Mouse (Mus musculus) heart, postnatal 4 days (tissue): ENCODE results near the gene Acox1. TPM values are rescaled to one million over a fixed set of nuclear protein-coding genes. Genes with fewer than 3 reads are reported as not detected.

Experiments
- DNase-seq: peaks from one replicate; pipeline ENCODE4 v3.0.0; 2021
- total RNA-seq, 2 experiments: library from RNA; stranded (reverse); gene quantifications; 2 replicates each; pipeline ENCODE4 v1.2.3; 2021

Gene Acox1
- 10 to 100 TPM; 70.3 to 73.3 TPM for total RNA-seq

DNA sequence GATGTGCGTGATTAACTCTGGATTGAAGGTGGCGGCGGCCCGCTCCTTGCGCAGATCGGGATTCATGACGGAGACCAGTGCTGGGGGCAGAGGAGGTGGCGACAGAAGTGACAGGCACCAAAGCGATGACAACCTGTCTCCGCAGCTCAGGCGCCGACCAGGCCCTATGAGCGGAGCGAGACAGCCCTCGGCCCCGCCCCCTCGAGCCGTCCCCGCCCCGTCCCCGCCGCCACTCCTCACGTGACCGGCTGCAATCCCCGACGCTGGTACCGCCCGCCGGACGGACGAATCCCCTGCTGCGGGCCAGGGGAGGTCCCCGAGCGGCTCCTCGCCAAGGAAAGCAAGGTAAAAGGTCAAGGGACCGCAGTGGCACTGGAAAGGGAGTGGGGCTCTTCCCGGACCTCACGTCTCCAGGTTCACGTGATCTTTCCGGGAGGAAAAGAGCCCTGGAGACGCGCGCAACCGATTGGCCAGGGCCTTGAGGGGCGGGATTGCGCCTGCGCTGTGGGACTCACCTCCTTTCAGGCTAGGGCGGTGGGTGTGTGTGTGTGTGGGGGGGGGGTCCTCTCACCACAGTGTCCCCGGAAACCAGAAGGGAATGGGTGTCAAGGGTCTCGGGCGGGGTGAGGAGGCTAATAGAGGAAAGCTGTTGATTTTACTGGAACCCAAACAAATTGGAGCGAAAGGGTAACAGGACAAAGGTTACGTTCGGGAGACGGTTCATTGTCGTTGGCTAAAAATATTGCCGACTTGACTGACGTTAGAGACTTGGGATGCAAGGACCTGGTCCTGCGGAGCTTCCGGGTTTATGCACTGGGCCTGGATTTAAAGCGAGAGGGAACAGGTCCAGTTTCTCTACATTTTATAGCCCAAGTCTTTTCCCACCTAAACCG is at the start of gene Acox1, which contains the start of gene Ten1:
Gene Acox1, minus strand, starts transcription at position 407 of the 893 bp plus-strand sequence.
Gene Ten1, plus strand, starts transcription at position 217 of the 893 bp plus-strand sequence.
- peak; percentile 98 for DNase-seq

DNA sequence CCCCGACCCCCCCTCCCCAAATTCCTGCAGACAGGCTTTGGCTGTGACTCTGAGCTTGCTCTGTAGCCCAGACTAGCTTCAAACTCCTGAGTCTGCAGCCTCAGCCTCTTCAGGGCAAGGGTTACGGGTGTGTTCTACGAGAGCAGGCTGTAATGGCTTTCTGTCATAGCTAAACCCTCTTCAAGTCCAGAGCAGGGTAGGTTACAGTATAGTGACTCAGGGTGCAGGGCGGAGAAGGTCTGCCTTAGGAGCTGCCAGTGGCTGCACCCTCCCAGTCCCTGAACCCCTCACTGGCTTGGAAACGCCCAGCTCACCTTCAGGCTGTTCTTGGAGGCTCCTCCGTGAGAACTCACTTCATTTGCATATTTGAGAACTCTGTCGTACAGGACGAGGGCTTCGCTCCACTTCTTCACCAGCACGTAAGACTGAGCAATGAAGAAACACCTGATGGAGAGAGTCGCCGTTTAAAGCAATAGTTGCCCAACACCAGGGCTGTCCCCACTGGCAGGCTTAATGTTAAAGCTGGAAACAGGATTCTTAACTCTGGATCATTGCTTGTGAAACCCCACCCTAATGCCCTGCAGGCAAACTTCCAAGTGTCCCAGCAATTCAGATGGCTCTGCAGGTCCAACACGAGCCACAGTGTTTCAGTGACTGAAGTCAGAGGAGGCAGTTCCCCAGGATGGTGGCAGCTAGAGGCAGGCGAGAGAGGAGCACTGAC is 48.8 kb upstream of the Acox1 start:
- no peak for DNase-seq

DNA sequence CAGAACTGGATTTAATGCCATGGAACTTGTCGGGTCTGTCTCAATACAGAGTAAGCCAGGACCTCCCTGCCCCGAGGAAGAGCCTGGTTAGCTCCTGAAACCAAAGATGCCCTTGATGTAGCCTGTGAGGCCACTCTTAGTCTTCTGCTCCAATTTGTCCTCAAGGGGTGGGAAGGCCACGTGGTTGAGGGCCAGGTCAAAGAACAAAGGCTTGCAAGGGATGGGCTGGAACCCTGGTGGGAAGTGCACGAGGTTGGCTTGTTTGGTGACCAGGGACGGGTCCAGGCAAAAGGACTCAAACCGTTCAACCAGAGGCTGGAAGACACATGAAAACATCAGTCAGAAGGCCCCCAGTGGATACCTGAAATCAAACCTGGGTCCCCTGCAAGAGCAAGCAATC is 46.8 kb upstream of the Acox1 start:
- DNase-seq = no peak

GRCm38 (mm10) chr11:116244580-116244979 is 45.7 kb upstream of the Acox1 start:
- no peak for DNase-seq

DNA sequence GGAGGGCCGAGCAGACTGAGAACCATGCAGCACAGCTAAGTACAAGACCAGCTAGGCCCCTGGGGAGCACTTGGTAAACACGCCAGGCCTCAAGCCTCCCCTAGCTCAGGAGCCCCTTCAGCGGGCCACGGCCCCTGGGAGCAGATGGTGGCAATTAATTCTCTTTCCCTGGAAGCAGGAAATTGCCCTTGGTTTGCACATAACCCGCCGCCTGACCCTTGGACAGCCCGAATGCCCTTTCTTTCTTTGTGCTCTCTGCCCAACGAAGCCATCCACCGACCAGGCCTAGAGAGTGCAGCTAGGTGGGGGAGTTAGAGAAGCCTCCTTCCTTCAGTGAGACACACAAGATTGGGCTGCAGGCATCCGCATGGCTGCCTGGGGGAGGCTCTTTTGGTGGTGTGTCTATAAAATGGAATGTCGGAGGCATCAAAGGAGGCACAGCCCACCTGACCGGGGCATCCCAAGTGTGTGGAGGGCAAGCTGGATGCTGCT is 42.9 kb upstream of the Acox1 start:
- no peak for DNase-seq

GRCm38 (mm10) chr11:116239797-116240196 is 41.0 kb upstream of the Acox1 start:
- no peak for DNase-seq

DNA sequence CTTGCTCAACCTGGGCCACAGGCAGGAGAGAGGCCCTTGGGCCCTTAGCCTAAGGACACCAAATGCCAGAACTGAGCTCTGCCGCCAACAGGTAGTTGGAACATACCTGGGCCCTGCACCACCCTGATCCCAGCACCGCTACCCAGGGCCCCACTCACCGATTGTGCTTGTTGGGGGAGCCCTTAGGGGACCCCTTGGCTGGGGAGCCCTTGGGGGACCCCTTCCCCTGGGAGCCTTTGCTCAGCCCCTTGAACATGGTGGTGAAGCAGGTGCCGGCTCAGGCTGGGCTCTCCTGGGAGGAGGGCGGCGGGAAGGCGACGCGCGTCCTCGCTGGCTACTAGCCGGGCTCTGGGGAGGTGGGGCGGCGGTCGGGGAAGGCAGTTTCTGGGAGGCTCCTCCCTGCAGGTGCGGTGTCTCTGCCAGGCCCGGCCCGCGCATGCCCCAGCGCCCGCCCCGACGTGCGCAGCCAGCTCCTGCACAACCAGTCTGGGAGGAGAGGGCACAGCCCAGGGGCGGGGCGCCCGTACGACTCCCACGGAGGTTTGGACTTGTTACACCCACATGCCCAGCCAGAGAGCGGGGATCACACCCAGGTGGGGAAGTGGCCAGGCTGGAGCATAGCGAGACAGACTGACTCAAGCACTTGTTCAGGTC is 39.0 kb upstream of the Acox1 start, which contains the start of gene Evpl:
Gene Evpl, minus strand, starts transcription at position 336 of the 654 bp plus-strand sequence.
- peak; percentile 45 for DNase-seq

- DNase-seq = no peak
These were observed 36.1 kb upstream of the Acox1 start for GRCm38 (mm10) chr11:116234901-116235300.

- DNase-seq = no peak
These were observed 33.6 kb upstream of the Acox1 start for GRCm38 (mm10) chr11:116232427-116232826.

- DNase-seq = no peak
These were observed 29.9 kb upstream of the Acox1 start for GRCm38 (mm10) chr11:116228699-116229098.

DNA sequence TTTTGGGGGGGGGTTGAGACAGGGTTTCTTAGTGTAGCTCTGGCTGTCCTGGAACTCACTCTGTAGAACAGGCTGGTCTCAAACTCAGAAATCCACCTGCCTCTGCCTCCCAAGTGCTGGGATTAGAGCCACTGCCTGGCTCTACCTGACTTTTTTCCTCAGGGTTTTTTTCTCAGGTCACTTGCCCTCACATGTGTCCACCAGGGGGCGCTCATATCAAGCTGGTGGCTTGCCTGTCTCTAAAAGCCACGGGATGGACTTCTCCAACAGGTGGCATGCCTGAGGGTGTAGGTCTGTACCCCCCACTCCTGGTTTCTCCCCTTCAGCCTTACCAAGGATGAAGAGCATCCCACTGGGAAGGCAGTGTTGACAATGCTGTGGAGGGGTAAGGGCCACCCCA is 27.6 kb upstream of the Acox1 start:
- DNase-seq = peak; percentile 91

- no peak for DNase-seq
These were observed 23.9 kb upstream of the Acox1 start for GRCm38 (mm10) chr11:116222740-116223059.

- peak; percentile 49 for DNase-seq
These were observed 23.3 kb upstream of the Acox1 start for GRCm38 (mm10) chr11:116221931-116222739.

- peak; percentile 81 for DNase-seq
These were observed 21.0 kb upstream of the Acox1 start for GRCm38 (mm10) chr11:116219885-116220284.

- peak; percentile 95 for DNase-seq
These were observed 20.0 kb upstream of the Acox1 start for GRCm38 (mm10) chr11:116218737-116219400.

DNA sequence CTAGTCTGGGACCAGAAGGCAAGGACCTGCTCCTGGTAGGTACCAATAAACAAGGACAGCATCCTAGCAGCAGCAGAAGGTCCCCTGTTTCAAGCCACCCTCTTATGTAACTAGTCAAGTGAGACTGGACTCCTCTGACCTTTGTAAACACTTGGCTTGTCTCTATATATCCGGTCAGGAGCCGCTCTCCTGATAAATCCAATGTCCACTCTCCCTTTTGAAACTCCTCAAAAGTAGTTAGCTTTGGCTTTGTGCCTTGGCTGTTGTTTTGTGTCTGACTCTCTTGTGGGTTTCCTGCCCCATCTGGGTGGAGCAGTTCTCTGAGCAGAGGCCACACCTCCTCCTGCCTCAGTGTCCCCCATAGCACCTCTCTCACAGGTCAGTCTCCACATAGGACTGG is 19.4 kb upstream of the Acox1 start:
- DNase-seq = peak; percentile 49

DNA sequence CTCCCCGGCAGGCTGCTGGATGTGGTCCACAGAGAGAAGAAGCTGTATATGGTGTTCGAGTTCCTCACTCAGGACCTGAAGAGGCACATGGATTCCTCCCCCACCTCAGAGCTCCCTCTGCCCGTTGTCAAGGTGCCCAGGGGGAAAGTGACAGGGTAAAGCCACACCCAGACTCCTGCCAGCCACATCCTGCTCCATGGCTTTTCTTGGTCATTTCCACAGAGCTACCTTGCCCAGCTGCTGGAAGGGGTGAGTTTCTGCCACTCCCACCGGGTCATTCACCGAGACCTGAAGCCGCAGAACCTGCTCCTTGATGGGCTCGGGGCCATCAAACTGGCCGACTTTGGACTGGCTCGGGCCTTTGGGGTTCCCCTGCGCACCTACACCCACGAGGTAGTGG is 17.7 kb upstream of the Acox1 start:
- DNase-seq = no peak

DNA sequence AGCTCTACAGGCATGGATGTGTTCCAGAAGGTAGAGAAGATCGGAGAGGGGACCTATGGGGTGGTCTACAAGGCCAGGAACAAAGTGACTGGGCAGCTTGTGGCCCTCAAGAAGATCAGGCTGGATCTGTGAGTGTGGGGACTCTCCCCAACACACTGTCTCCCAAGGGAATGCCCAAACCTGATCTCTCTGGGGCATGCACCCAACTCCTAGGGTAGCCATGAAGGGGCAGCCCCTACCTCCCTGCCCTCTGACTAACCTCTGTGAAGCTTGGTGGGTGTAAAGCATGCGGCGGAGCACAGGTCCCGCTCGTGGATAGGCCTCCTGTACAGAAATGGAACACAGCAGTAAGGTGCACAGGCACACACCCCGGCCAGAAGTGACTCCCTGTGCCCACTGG is 17.1 kb upstream of the Acox1 start:
- DNase-seq = no peak

GRCm38 (mm10) chr11:116215181-116215580 is 16.3 kb upstream of the Acox1 start:
- peak; percentile 48 for DNase-seq

GRCm38 (mm10) chr11:116213877-116214510 is 15.1 kb upstream of the Acox1 start:
- no peak for DNase-seq

- DNase-seq = no peak
These were observed 14.0 kb upstream of the Acox1 start for GRCm38 (mm10) chr11:116212847-116213246.
